Mouse (Mus musculus): ENCODE data around the gene Emid1. TPM values are rescaled to one million over a fixed set of nuclear protein-coding genes. Genes with fewer than 3 reads are reported as not detected.

Gene Emid1
- polyA plus RNA-seq, 1 experiment = 56.7 TPM

- Histone ChIP-seq H3K4me1 (replicated peaks; ENCODE audit: control insufficient read depth, insufficient read depth, low read length) (peaks cover 65% of the 10 kb centered on the region), H3K27me3 (ENCODE audit: control insufficient read depth, insufficient read depth, low read length) (no peaks in the 10 kb centered on the region), H3K36me3 (ENCODE audit: control insufficient read depth, insufficient read depth, low read length) (no peaks in the 10 kb centered on the region), H3K27ac (ENCODE audit: control insufficient read depth, insufficient read depth, low read length) (peak overlapping the region; percentile 91), H3K4me3 (ENCODE audit: control insufficient read depth, insufficient read depth, low read length) (no peak overlapping the region)
- 6% methylated on average over 13 of the region's 13 CpGs for WGBS
- 0 out of 2 replicates have a peak, but pooled peaks have one; percentile 32 for TF ChIP-seq POLR2A (IDR thresholded peaks at IDR 0.05; ENCODE audit: control insufficient read depth, extremely low read depth, insufficient read depth, low read length, poor library complexity)
- peak; percentile 99 for TF ChIP-seq CTCF (IDR thresholded peaks at IDR 0.05; ENCODE audit: borderline replicate concordance, control insufficient read depth, extremely low read depth, insufficient read depth, low read length, poor library complexity)
- peak; percentile 97 for DNase-seq
Measured at GRCm38 (mm10) chr11:5181850-5182404, 29.9 kb upstream of the Emid1 start.

- Histone ChIP-seq H3K36me3 (ENCODE audit: control insufficient read depth, insufficient read depth, low read length) (no peaks in the 10 kb centered on the region), H3K4me1 (replicated peaks; ENCODE audit: control insufficient read depth, insufficient read depth, low read length) (peaks cover 82% of the 10 kb centered on the region), H3K27ac (ENCODE audit: control insufficient read depth, insufficient read depth, low read length) (peak overlapping the region; percentile 50), H3K4me3 (ENCODE audit: control insufficient read depth, insufficient read depth, low read length) (no peak overlapping the region), H3K27me3 (ENCODE audit: control insufficient read depth, insufficient read depth, low read length) (no peaks in the 10 kb centered on the region)
- peak; percentile 39 for DNase-seq
- 0 out of 2 replicates have a peak, but pooled peaks have one; percentile 6 for TF ChIP-seq POLR2A (IDR thresholded peaks at IDR 0.05; ENCODE audit: control insufficient read depth, extremely low read depth, insufficient read depth, low read length, poor library complexity)
- no peak for TF ChIP-seq CTCF (IDR thresholded peaks at IDR 0.05; ENCODE audit: borderline replicate concordance, control insufficient read depth, extremely low read depth, insufficient read depth, low read length, poor library complexity)
- 58% methylated on average over 8 of the region's 8 CpGs for WGBS
Measured at GRCm38 (mm10) chr11:5179391-5179790, 27.3 kb upstream of the Emid1 start.

- H3K4me3 ChIP-seq (ENCODE audit: control insufficient read depth, insufficient read depth, low read length) = peak overlapping the region; percentile 17
- peak overlapping the region; percentile 99 for H3K27ac ChIP-seq (ENCODE audit: control insufficient read depth, insufficient read depth, low read length)
- no peak for TF ChIP-seq CTCF (IDR thresholded peaks at IDR 0.05; ENCODE audit: borderline replicate concordance, control insufficient read depth, extremely low read depth, insufficient read depth, low read length, poor library complexity)
- TF ChIP-seq POLR2A (IDR thresholded peaks at IDR 0.05; ENCODE audit: control insufficient read depth, extremely low read depth, insufficient read depth, low read length, poor library complexity) = no peak
- H3K36me3 ChIP-seq (ENCODE audit: control insufficient read depth, insufficient read depth, low read length) = no peaks in the 10 kb centered on the region
- H3K27me3 ChIP-seq (ENCODE audit: control insufficient read depth, insufficient read depth, low read length) = no peaks in the 10 kb centered on the region
- 14% methylated on average over 12 of the region's 12 CpGs for WGBS
- peaks cover 82% of the 10 kb centered on the region for H3K4me1 ChIP-seq (replicated peaks; ENCODE audit: control insufficient read depth, insufficient read depth, low read length)
- peak; percentile 79 for DNase-seq
Measured at GRCm38 (mm10) chr11:5177171-5177570, 25.1 kb upstream of the Emid1 start.

GRCm38 (mm10) chr11:5176685-5177084, 24.6 kb upstream of the Emid1 start:
- peak; percentile 55 for DNase-seq
- WGBS = 31% methylated on average over 8 of the region's 8 CpGs
- Histone ChIP-seq H3K4me1 (replicated peaks; ENCODE audit: control insufficient read depth, insufficient read depth, low read length) (peaks cover 81% of the 10 kb centered on the region), H3K36me3 (ENCODE audit: control insufficient read depth, insufficient read depth, low read length) (no peaks in the 10 kb centered on the region), H3K27me3 (ENCODE audit: control insufficient read depth, insufficient read depth, low read length) (no peaks in the 10 kb centered on the region), H3K4me3 (ENCODE audit: control insufficient read depth, insufficient read depth, low read length) (no peak overlapping the region), H3K27ac (ENCODE audit: control insufficient read depth, insufficient read depth, low read length) (peak overlapping the region; percentile 99)
- no peak for TF ChIP-seq POLR2A (IDR thresholded peaks at IDR 0.05; ENCODE audit: control insufficient read depth, extremely low read depth, insufficient read depth, low read length, poor library complexity)
- no peak for TF ChIP-seq CTCF (IDR thresholded peaks at IDR 0.05; ENCODE audit: borderline replicate concordance, control insufficient read depth, extremely low read depth, insufficient read depth, low read length, poor library complexity)

- 29% methylated on average over 2 of the region's 2 CpGs for WGBS
- TF ChIP-seq CTCF (IDR thresholded peaks at IDR 0.05; ENCODE audit: borderline replicate concordance, control insufficient read depth, extremely low read depth, insufficient read depth, low read length, poor library complexity) (no peak), POLR2A (IDR thresholded peaks at IDR 0.05; ENCODE audit: control insufficient read depth, extremely low read depth, insufficient read depth, low read length, poor library complexity) (no peak)
- Histone ChIP-seq H3K4me1 (replicated peaks; ENCODE audit: control insufficient read depth, insufficient read depth, low read length) (peaks cover 75% of the 10 kb centered on the region), H3K36me3 (ENCODE audit: control insufficient read depth, insufficient read depth, low read length) (no peaks in the 10 kb centered on the region), H3K4me3 (ENCODE audit: control insufficient read depth, insufficient read depth, low read length) (no peak overlapping the region), H3K27ac (ENCODE audit: control insufficient read depth, insufficient read depth, low read length) (peak overlapping the region; percentile 99), H3K27me3 (ENCODE audit: control insufficient read depth, insufficient read depth, low read length) (no peaks in the 10 kb centered on the region)
- DNase-seq = no peak
Measured at GRCm38 (mm10) chr11:5175866-5176265, 23.8 kb upstream of the Emid1 start.

- no peak for DNase-seq
- H3K4me1 ChIP-seq (replicated peaks; ENCODE audit: control insufficient read depth, insufficient read depth, low read length) = peaks cover 68% of the 10 kb centered on the region
- H3K36me3 ChIP-seq (ENCODE audit: control insufficient read depth, insufficient read depth, low read length) = no peaks in the 10 kb centered on the region
- 97% methylated on average over 7 of the region's 7 CpGs for WGBS
- H3K4me3 ChIP-seq (ENCODE audit: control insufficient read depth, insufficient read depth, low read length) = no peak overlapping the region
- no peak overlapping the region for H3K27ac ChIP-seq (ENCODE audit: control insufficient read depth, insufficient read depth, low read length)
- TF ChIP-seq POLR2A (IDR thresholded peaks at IDR 0.05; ENCODE audit: control insufficient read depth, extremely low read depth, insufficient read depth, low read length, poor library complexity) (no peak), CTCF (IDR thresholded peaks at IDR 0.05; ENCODE audit: borderline replicate concordance, control insufficient read depth, extremely low read depth, insufficient read depth, low read length, poor library complexity) (no peak)
- H3K27me3 ChIP-seq (ENCODE audit: control insufficient read depth, insufficient read depth, low read length) = no peaks in the 10 kb centered on the region
Measured at GRCm38 (mm10) chr11:5175141-5175540, 23.1 kb upstream of the Emid1 start.
